ENCODE assay signal across 30 mouse cellular contexts in genomic region chr10:98886770-98887271, GRCm38 (mm10). TPM values are rescaled to one million over a fixed set of nuclear protein-coding genes. Genes with fewer than 3 reads are reported as not detected.
DNase-seq lines count a peak whose midpoint lies in the region; ATAC-seq and TF ChIP-seq lines count a peak whose summit lies in the region.
"Had no signal": no experiment of that assay in that cellular context is flagged by ENCODE, and none has a peak within 500 bp of the region (broad histone marks: within the 10 kb centered on the region; RNA-seq: fewer than 3 reads in every experiment).

No protein-coding gene starts in this region.

- no peak for TF ChIP-seq POLR2A in MEL (IDR thresholded peaks at IDR 0.05; ENCODE audit: control insufficient read depth in 1 of 2, insufficient read depth in 1 of 2, low read depth in 1 of 2, low read length in 2 of 2, poor library complexity in 1 of 2)

- 84% methylated on average over 3 of the region's 3 CpGs for WGBS in lung, postnatal 0 days
- WGBS in hindbrain, embryonic 16.5 days: 92% methylated on average over 3 of the region's 3 CpGs
- WGBS in midbrain, postnatal 0 days: 95% methylated on average over 3 of the region's 3 CpGs

- no peaks in the 10 kb centered on the region for H3K36me3 ChIP-seq in lung, postnatal 0 days (ENCODE audit: insufficient read depth, low read length)
- H3K36me3 ChIP-seq in MEL (ENCODE audit: control insufficient read depth in 1 of 2, insufficient read depth in 2 of 2, low read length in 2 of 2): peaks cover 0 to 4% of the 10 kb centered on the region in 2 experiments; a peak in 1 of 4 replicates
- H3K36me3 ChIP-seq in hindbrain, embryonic 16.5 days (ENCODE audit: control insufficient read depth, insufficient read depth, low read length): no peaks in the 10 kb centered on the region
- H3K36me3 ChIP-seq in midbrain, postnatal 0 days (ENCODE audit: insufficient read depth, low read length): no peaks in the 10 kb centered on the region
- H3K36me3 ChIP-seq: embryonic facial prominence, embryonic 10.5 days; embryonic facial prominence, embryonic 13.5 days; forebrain, embryonic 12.5 days; G1E; hindbrain, embryonic 12.5 days; hindbrain, embryonic 15.5 days; intestine, embryonic 15.5 days had no signal

- H3K79me2 ChIP-seq in MEL (ENCODE audit: control insufficient read depth, insufficient read depth, low read length, poor library complexity): no peaks in the 10 kb centered on the region

- no peaks in the 10 kb centered on the region for H3K4me1 ChIP-seq in lung, postnatal 0 days (ENCODE audit: insufficient read depth, low read depth, low read length)
- peaks cover 0 to 3% of the 10 kb centered on the region in 2 experiments; a peak in 1 of 4 replicates for H3K4me1 ChIP-seq in MEL (ENCODE audit: control insufficient read depth in 1 of 2, insufficient read depth in 2 of 2, low read length in 2 of 2)
- H3K4me1 ChIP-seq in hindbrain, embryonic 16.5 days (ENCODE audit: control insufficient read depth, insufficient read depth, low read depth, low read length): no peaks in the 10 kb centered on the region
- H3K4me1 ChIP-seq in midbrain, postnatal 0 days (ENCODE audit: insufficient read depth, low read length): no peaks in the 10 kb centered on the region
- H3K4me1 ChIP-seq: embryonic facial prominence, embryonic 10.5 days; embryonic facial prominence, embryonic 13.5 days; forebrain, embryonic 12.5 days; hindbrain, embryonic 12.5 days; hindbrain, embryonic 15.5 days; intestine, embryonic 15.5 days had no signal

- DNase-seq in lung, postnatal 0 days (ENCODE audit: low spot score): peak; percentile 58
- DNase-seq in lung, adult 18-20 months: no peak
- DNase-seq in MEL (ENCODE audit: low read depth, low spot score): no peak
- no peak for DNase-seq in kidney, postnatal 10 days
- DNase-seq in midbrain, postnatal 0 days (ENCODE audit: low spot score): no peak
- no peak for DNase-seq in adrenal gland, postnatal 10 days
- DNase-seq: adrenal gland, adult 2 months; adrenal gland, postnatal 25 days; B cell, adult 2 months; cerebellum, adult 11-12 months; cerebellum, adult 8-10 months; cerebellum, postnatal 10 days; cerebellum, postnatal 36 days; embryo, embryonic 11 days; gastrocnemius, postnatal 10 days; gastrocnemius, postnatal 36 days; heart, adult 11 months had no signal

- TF ChIP-seq EP300 in lung, postnatal 0 days (IDR thresholded peaks at IDR 0.05): peak; percentile 56
- TF ChIP-seq EP300 in MEL (IDR thresholded peaks at IDR 0.05; ENCODE audit: low read depth in 1 of 2, low read length in 2 of 2): no peak

- no peak for TF ChIP-seq CTCF in lung, postnatal 0 days (IDR thresholded peaks at IDR 0.05)
- no peak for TF ChIP-seq CTCF in MEL (IDR thresholded peaks at IDR 0.05 in 2 of 3, conservative IDR thresholded peaks at IDR 0.05 in 1 of 3; ENCODE audit: control insufficient read depth in 1 of 3, insufficient read depth in 1 of 3, low read depth in 2 of 3, low read length in 3 of 3, poor library complexity in 1 of 3, severe bottlenecking in 1 of 3)
- TF ChIP-seq CTCF in midbrain, postnatal 0 days (IDR thresholded peaks at IDR 0.05): no peak

- H3K9ac ChIP-seq in lung, postnatal 0 days (replicated peaks; ENCODE audit: low read depth): no peak overlapping the region
- H3K9ac ChIP-seq in MEL (ENCODE audit: control insufficient read depth, low read depth, low read length, poor library complexity, severe bottlenecking): no peak overlapping the region
- no peak overlapping the region for H3K9ac ChIP-seq in hindbrain, embryonic 16.5 days (ENCODE audit: low read depth, low read length)
- no peak overlapping the region for H3K9ac ChIP-seq in midbrain, postnatal 0 days (replicated peaks; ENCODE audit: low read length, poor library complexity, severe bottlenecking)
- H3K9ac ChIP-seq: embryonic facial prominence, embryonic 13.5 days; forebrain, embryonic 12.5 days; hindbrain, embryonic 12.5 days; hindbrain, embryonic 15.5 days; intestine, embryonic 15.5 days had no signal

- no peak overlapping the region for H3K27ac ChIP-seq in lung, postnatal 0 days (ENCODE audit: low read length)
- no peak overlapping the region for H3K27ac ChIP-seq in MEL (ENCODE audit: control insufficient read depth, low read depth, low read length)
- H3K27ac ChIP-seq in hindbrain, embryonic 16.5 days (ENCODE audit: low read depth, low read length): no peak overlapping the region
- no peak overlapping the region for H3K27ac ChIP-seq in midbrain, postnatal 0 days (ENCODE audit: low read depth, low read length)
- H3K27ac ChIP-seq: embryonic facial prominence, embryonic 10.5 days; embryonic facial prominence, embryonic 13.5 days; forebrain, embryonic 12.5 days; hindbrain, embryonic 12.5 days; hindbrain, embryonic 15.5 days; intestine, embryonic 15.5 days had no signal

- ATAC-seq in lung, postnatal 0 days: no peak
- peak; percentile 67 for ATAC-seq in inflammation-experienced regulatory T-cells, adult 6 months
- no peak for ATAC-seq in hindbrain, embryonic 16.5 days
- no peak for ATAC-seq in midbrain, postnatal 0 days (ENCODE audit: low FRiP score)
- ATAC-seq: forebrain, embryonic 16.5 days; intestine, embryonic 15.5 days had no signal

- no peak for TF ChIP-seq RAD21 in MEL (IDR thresholded peaks at IDR 0.05; ENCODE audit: low read depth, low read length)

- no peaks in the 10 kb centered on the region for H3K27me3 ChIP-seq in lung, postnatal 0 days (replicated peaks; ENCODE audit: insufficient read depth, low read length)
- no peaks in the 10 kb centered on the region for H3K27me3 ChIP-seq in MEL (ENCODE audit: control insufficient read depth in 1 of 2, insufficient read depth in 2 of 2, low read length in 2 of 2)
- no peaks in the 10 kb centered on the region for H3K27me3 ChIP-seq in hindbrain, embryonic 16.5 days (replicated peaks; ENCODE audit: control insufficient read depth, insufficient read depth, low read length)
- H3K27me3 ChIP-seq in midbrain, postnatal 0 days (ENCODE audit: insufficient read depth, low read length): no peaks in the 10 kb centered on the region
- H3K27me3 ChIP-seq: CH12.LX; embryonic facial prominence, embryonic 13.5 days; forebrain, embryonic 12.5 days; hindbrain, embryonic 12.5 days; hindbrain, embryonic 15.5 days; intestine, embryonic 15.5 days had no signal

- H3K4me3 ChIP-seq in lung, postnatal 0 days (ENCODE audit: low read depth, low read length): no peak overlapping the region
- H3K4me3 ChIP-seq in MEL (ENCODE audit: control insufficient read depth in 1 of 2, insufficient read depth in 1 of 2, low read depth in 2 of 2, low read length in 2 of 2): no peak overlapping the region
- no peak overlapping the region for H3K4me3 ChIP-seq in hindbrain, embryonic 16.5 days (ENCODE audit: low read length)
- no peak overlapping the region for H3K4me3 ChIP-seq in midbrain, postnatal 0 days (ENCODE audit: low read depth, low read length)
- H3K4me3 ChIP-seq: embryonic facial prominence, embryonic 10.5 days; embryonic facial prominence, embryonic 13.5 days; erythroblast, embryonic 14.5 days; forebrain, embryonic 12.5 days; hindbrain, embryonic 12.5 days; hindbrain, embryonic 15.5 days; intestine, embryonic 15.5 days had no signal

- no peak overlapping the region for H3K4me2 ChIP-seq in lung, postnatal 0 days (replicated peaks; ENCODE audit: low read depth, low read length)
- no peak overlapping the region for H3K4me2 ChIP-seq in hindbrain, embryonic 16.5 days (ENCODE audit: low read length)
- H3K4me2 ChIP-seq in midbrain, postnatal 0 days (ENCODE audit: low read depth, low read length, poor library complexity, severe bottlenecking): no peak overlapping the region
- H3K4me2 ChIP-seq: embryonic facial prominence, embryonic 13.5 days; forebrain, embryonic 12.5 days; heart, embryonic 11.5 days; hindbrain, embryonic 12.5 days; hindbrain, embryonic 15.5 days; intestine, embryonic 15.5 days had no signal

- H3K9me3 ChIP-seq in lung, postnatal 0 days (ENCODE audit: low read length): no peaks in the 10 kb centered on the region
- H3K9me3 ChIP-seq in MEL (replicated peaks; ENCODE audit: insufficient read depth, low read length): no peaks in the 10 kb centered on the region
- peaks cover 6% of the 10 kb centered on the region for H3K9me3 ChIP-seq in hindbrain, embryonic 16.5 days (ENCODE audit: control insufficient read depth, low read length)
- H3K9me3 ChIP-seq in midbrain, postnatal 0 days (ENCODE audit: low read length): no peaks in the 10 kb centered on the region
- H3K9me3 ChIP-seq: embryonic facial prominence, embryonic 10.5 days; forebrain, embryonic 12.5 days; hindbrain, embryonic 12.5 days; hindbrain, embryonic 15.5 days; intestine, embryonic 15.5 days had no signal

TF ChIP-seq in MEL, 35 proteins besides CTCF, POLR2A, EP300 and RAD21:
- TF ChIP-seq NRF1 (IDR thresholded peaks at IDR 0.05; ENCODE audit: insufficient read depth, low read depth, low read length, poor library complexity, severe bottlenecking): no peak
- TF ChIP-seq CHD1 (IDR thresholded peaks at IDR 0.05; ENCODE audit: low read depth, low read length): no peak
- TF ChIP-seq RCOR1 (IDR thresholded peaks at IDR 0.05; ENCODE audit: low read depth, low read length): 0 out of 2 replicates have a peak, but pooled peaks have one; percentile 27
- no peak for TF ChIP-seq NELFE (IDR thresholded peaks at IDR 0.05; ENCODE audit: low read depth, low read length)

RNA-seq across cellular contexts. Expression of gene Atp2b1, which starts 27.4 kb away (rescaled TPM):
- polyA plus RNA-seq in lung, postnatal 0 days (2015; fragmentation: Nextera tagmentation; extraction: Ambion mirVana): 277 and 282 TPM in 2 replicates
- total RNA-seq in MEL (2012; rRNA removed): 23.5 and 29.4 TPM in 2 replicates
- polyA plus RNA-seq in MEL (2012; ENCODE audit: insufficient read depth in 1 of 2, insufficient read length in 2 of 2, low read depth in 1 of 2, low replicate concordance in 2 of 2, missing spikeins in 1 of 2): 10 to 100 TPM in 1 of 2 experiments, not detected in 1; 26.6 TPM
- 100 to 1,000 TPM; 144 to 179 (median 149) TPM for polyA plus RNA-seq in inflammation-experienced regulatory T-cells, adult 6 months (2017; shearing (Covaris generic))
- 308 and 330 TPM in 2 replicates for polyA plus RNA-seq in hindbrain, embryonic 16.5 days (2015; fragmentation: Nextera tagmentation; extraction: Ambion mirVana)
- total RNA-seq in midbrain, postnatal 0 days (2014; rRNA removed): 189 and 224 TPM in 2 replicates
- 275 and 299 TPM in 2 replicates for polyA plus RNA-seq in midbrain, postnatal 0 days (2015; fragmentation: Nextera tagmentation; extraction: Ambion mirVana)
- 10 to 100 TPM; 53.1 to 57.7 TPM for total RNA-seq in adrenal gland, postnatal 10 days (2021)

Comparison
In these comparisons a context has a peak if more than half of its experiments do, and no peak if none do; other contexts are left out.
1. RNA of gene Atp2b1, which starts 27.4 kb away (polyA plus RNA-seq): 308 to 330 TPM in hindbrain, embryonic 16.5 days, 275 to 299 TPM in midbrain, postnatal 0 days, 277 to 282 TPM in lung, postnatal 0 days and 144 to 179 TPM in inflammation-experienced regulatory T-cells, adult 6 months; 26.6 TPM in MEL; every median in the first group is over 4 times any median in the second.